Mouse (Mus musculus): ENCODE measurements at regions not wholly inside any gene's neighbourhood (a gene's known extent, or its start where the extent isn't known, plus 50 kb on each side); places are given as distances from the start of the nearest gene placed in this dataset.
A peak's percentile ranks its signal among the peaks of the same experiment; 100 is the strongest.

DNA sequence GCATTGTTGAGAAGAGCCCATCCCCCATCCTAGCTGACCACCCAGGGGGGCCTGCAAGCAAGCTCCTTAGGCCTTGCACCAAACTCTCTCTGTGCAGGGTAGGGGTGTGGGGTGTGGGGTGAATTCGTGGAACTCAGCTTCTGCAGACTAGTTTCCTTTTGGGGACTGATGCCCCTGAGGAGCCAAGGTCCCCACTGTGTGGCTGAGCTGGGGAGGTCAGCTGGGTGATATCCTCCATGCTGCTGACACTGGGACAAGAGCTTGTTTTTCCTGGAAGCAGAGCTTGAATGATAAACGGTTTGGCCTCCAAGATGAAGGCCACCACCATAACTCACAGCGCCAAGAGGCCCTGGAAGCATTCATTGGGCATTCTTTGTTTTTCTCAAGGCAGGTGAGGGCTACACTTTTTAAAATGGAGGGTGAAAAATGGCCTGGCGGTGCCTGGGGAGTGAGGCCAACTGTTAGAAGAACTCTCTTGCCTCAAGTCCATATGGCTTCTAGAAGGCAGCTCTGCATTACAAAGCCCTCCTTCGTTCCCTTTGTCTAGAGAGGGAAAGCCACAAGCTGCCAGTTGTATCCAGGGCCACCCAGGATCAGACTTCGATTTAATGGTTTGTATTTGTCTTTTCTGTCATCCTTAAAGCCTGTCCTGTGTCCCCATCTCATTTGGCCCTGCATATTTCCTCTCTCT is 98.8 kb downstream of the Tle3 start:
- ATAC-seq: no peak
- WGBS: 47% methylated on average over 6 of the region's 6 CpGs
- Histone ChIP-seq H3K27ac (ENCODE audit: low read depth, low read length) (no peak overlapping the region), H3K4me2 (ENCODE audit: low read depth) (no peak overlapping the region), H3K36me3 (ENCODE audit: insufficient read depth) (no peaks in the 10 kb centered on the region), H3K4me3 (ENCODE audit: low read depth, low read length) (no peak overlapping the region), H3K4me1 (ENCODE audit: insufficient read depth) (peaks cover 9% of the 10 kb centered on the region; the same call in 1 of the 2 replicates), H3K27me3 (ENCODE audit: insufficient read depth, low read length) (no peaks in the 10 kb centered on the region), H3K9me3 (ENCODE audit: low read length) (peaks cover under 1% of the 10 kb centered on the region; the same call in 1 of the 2 replicates), H3K9ac (no peak overlapping the region)
- no peak for TF ChIP-seq CTCF (IDR thresholded peaks at IDR 0.05; ENCODE audit: low read depth)
- DNase-seq: no peak

DNA sequence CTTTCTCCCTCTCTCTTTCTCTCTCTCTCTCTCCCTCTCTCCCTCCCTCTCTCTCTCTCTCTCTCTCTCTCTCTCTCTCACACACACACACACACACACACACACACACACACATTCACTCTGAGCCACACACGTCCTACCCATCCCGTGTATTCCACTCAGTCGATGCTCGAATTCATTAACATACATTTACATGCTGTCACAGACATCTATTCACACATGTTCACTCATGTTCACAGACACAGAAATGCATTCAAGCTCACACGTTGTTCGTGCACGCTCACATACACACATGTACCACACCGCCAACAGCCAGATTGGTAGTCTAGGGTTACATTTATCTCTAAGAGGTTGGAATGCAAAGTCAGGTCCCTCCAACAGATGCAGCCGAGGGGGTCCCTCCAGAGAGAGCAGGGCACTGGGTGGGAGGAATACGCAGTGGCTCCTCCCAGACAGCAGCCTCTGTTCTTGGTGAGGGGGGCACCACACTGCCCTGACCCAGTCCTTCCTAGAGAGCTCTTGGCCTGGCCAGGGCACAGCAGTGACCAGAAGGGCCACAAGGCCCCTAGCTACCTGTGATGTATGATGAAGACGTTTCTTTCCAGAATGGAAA is 96.8 kb downstream of the Tle3 start:
- H3K36me3 ChIP-seq (ENCODE audit: insufficient read depth): no peaks in the 10 kb centered on the region
- no peak overlapping the region for H3K4me3 ChIP-seq (ENCODE audit: low read depth, low read length)
- peaks cover 9% of the 10 kb centered on the region; the same call in 1 of the 2 replicates for H3K4me1 ChIP-seq (ENCODE audit: insufficient read depth)
- WGBS: 22% methylated on average over 11 of the region's 11 CpGs
- peaks cover 8% of the 10 kb centered on the region; the same call in 1 of the 2 replicates for H3K9me3 ChIP-seq (ENCODE audit: low read length)
- peak; percentile 44 for DNase-seq
- no peak for TF ChIP-seq CTCF (IDR thresholded peaks at IDR 0.05; ENCODE audit: low read depth)
- H3K27me3 ChIP-seq (ENCODE audit: insufficient read depth, low read length): no peaks in the 10 kb centered on the region
- ATAC-seq: peak; percentile 84
- H3K4me2 ChIP-seq (ENCODE audit: low read depth): peak overlapping the region; percentile 5; the same call in 1 of the 2 replicates
- no peak overlapping the region for H3K27ac ChIP-seq (ENCODE audit: low read depth, low read length)
- H3K9ac ChIP-seq: no peak overlapping the region

DNA sequence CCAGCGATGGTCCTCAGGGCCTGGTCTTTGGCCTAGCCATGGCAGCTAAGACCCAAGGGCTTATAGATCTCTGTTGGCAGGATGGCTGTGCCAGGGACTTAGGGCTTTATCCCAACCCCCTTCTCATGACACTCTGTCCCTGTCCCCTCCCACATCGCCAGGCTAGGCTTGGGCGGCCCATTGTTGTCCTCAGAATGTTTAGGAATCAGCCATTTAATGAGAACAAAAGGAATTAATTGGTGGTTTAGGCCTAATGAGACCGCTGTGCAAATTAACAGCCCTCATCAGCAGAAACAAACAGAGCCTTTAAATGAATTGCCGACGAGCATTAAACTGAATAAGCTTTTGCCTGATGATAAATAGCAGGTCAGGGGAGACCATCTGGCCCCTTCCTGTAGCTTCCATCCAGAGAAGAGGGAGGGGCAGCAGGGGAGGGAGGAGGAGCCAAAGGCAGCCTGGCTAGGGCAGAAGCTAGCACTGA is 96.2 kb downstream of the Tle3 start:
- H3K4me2 ChIP-seq (ENCODE audit: low read depth): no peak overlapping the region
- H3K9ac ChIP-seq: no peak overlapping the region
- no peak overlapping the region for H3K4me3 ChIP-seq (ENCODE audit: low read depth, low read length)
- DNase-seq: peak; percentile 75
- H3K9me3 ChIP-seq (ENCODE audit: low read length): peaks cover 8% of the 10 kb centered on the region; the same call in 1 of the 2 replicates
- no peaks in the 10 kb centered on the region for H3K36me3 ChIP-seq (ENCODE audit: insufficient read depth)
- H3K4me1 ChIP-seq (ENCODE audit: insufficient read depth): peaks cover 9% of the 10 kb centered on the region; the same call in 1 of the 2 replicates
- ATAC-seq: peak; percentile 91
- H3K27me3 ChIP-seq (ENCODE audit: insufficient read depth, low read length): no peaks in the 10 kb centered on the region; the same call in 1 of the 2 replicates
- TF ChIP-seq CTCF (IDR thresholded peaks at IDR 0.05; ENCODE audit: low read depth): no peak
- H3K27ac ChIP-seq (ENCODE audit: low read depth, low read length): peak overlapping the region; percentile 50; the same call in 1 of the 2 replicates
- WGBS: 8% methylated on average over 6 of the region's 6 CpGs
